Mouse (Mus musculus) liver, embryonic 11.5 days (tissue): ENCODE results near the gene Cwc22. TPM values are rescaled to one million over a fixed set of nuclear protein-coding genes. Genes with fewer than 3 reads are reported as not detected.

Experiments
- ATAC-seq: fragments of 200-750 bp; cut with Nextera tagmentation; replicated peaks from 2 replicates; pipeline ENCODE4 v1.8.0; 2017; ENCODE audit warnings: moderate number of reproducible peaks, mild to moderate bottlenecking, moderate TSS enrichment, moderate library complexity; ENCODE audit not compliant: low FRiP score
- DNase-seq: peaks from one replicate; pipeline ENCODE4 v3.0.0-alpha.2; 2017; ENCODE audit warnings: low spot score
- H3K27ac ChIP-seq: fragments of 300-500 bp; sonication (generic); 2 replicates; pipeline ENCODE4 v1.5.1; 2014; ENCODE audit warnings: mild to moderate bottlenecking, low read depth, low read length, control low read depth
- H3K27me3 ChIP-seq: fragments of 300-500 bp; sonication (generic); replicated peaks from 2 replicates; pipeline ENCODE4 v1.6.1; 2014; ENCODE audit warnings: low read length, mixed read lengths; ENCODE audit not compliant: control insufficient read depth, insufficient read depth
- H3K36me3 ChIP-seq: fragments of 300-500 bp; sonication (generic); 2 replicates; pipeline ENCODE4 v1.6.1; 2014; ENCODE audit warnings: mild to moderate bottlenecking, low read length, moderate library complexity, mixed read lengths; ENCODE audit not compliant: control insufficient read depth, insufficient read depth
- H3K4me1 ChIP-seq: fragments of 300-500 bp; sonication (generic); replicated peaks from 2 replicates; pipeline ENCODE4 v1.6.1; 2014; ENCODE audit warnings: low read length, mixed read lengths; ENCODE audit not compliant: control insufficient read depth, insufficient read depth
- H3K4me2 ChIP-seq: fragments of 300-500 bp; sonication (generic); 2 replicates; pipeline ENCODE4 v1.6.1; 2014; ENCODE audit warnings: mild to moderate bottlenecking, control low read depth, moderate library complexity
- H3K4me3 ChIP-seq: fragments of 300-500 bp; sonication (generic); 2 replicates; pipeline ENCODE4 v1.5.1; 2014; ENCODE audit warnings: low read depth, low read length, control low read depth
- H3K9ac ChIP-seq: fragments of 300-500 bp; sonication (generic); 2 replicates; pipeline ENCODE4 v1.6.1; 2014; ENCODE audit warnings: low read depth, low read length, control low read depth
- H3K9me3 ChIP-seq: fragments of 300-500 bp; sonication (generic); 2 replicates; pipeline ENCODE4 v1.6.1; 2016; ENCODE audit warnings: low read length, inconsistent platforms, mixed read lengths; ENCODE audit not compliant: control insufficient read depth
- WGBS: fragments of 180-500 bp; shearing (Covaris S2); extraction: QIAGEN DNeasy Blood & Tissue Kit; methylation state at CpG from one replicate; pipeline ENCODE4 v1.1.7; 2014; 5-methylcytosine and 5-hydroxymethylcytosine counted together
- polyA plus RNA-seq: library from polyadenylated mRNA; unstranded; fragments of >200 nt; fragmentation: Nextera tagmentation; extraction: Ambion mirVana; gene quantifications from 2 replicates; pipeline ENCODE4 v1.2.1, GENCODE M21; 2014

The Cwc22 gene
- polyA plus RNA-seq, 1 experiment from 2014 or later: 35.1 TPM

DNA sequence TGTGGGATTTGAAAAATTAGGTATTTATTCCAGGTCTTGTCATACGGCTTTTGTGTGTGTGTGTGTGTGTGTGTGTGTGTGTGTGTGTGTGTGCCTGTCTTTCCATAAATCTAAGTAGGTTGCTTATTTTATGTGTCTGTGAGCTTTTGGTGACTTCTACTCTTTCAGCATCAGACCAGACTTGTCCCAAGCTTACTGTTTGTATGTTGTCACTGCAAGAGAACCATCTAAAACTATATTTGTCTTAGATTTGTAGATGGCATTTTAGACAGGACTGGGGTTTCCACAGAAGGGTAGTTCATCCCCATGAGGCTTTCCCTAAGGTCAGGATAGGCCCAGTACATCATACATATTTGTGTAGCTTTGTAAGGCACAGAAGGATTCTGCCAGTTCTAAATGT is 13.2 kb upstream of the Cwc22 start:
- H3K4me2 ChIP-seq: no peak overlapping the region
- no peaks in the 10 kb centered on the region for H3K36me3 ChIP-seq
- H3K9me3 ChIP-seq: no peaks in the 10 kb centered on the region
- H3K4me3 ChIP-seq: no peak overlapping the region
- ATAC-seq (no peak), DNase-seq (no peak)
- no peak overlapping the region for H3K9ac ChIP-seq
- no peaks in the 10 kb centered on the region for H3K27me3 ChIP-seq
- 81% methylated on average over 1 of the region's 1 CpGs for WGBS
- H3K4me1 ChIP-seq: no peaks in the 10 kb centered on the region
- no peak overlapping the region for H3K27ac ChIP-seq

DNA sequence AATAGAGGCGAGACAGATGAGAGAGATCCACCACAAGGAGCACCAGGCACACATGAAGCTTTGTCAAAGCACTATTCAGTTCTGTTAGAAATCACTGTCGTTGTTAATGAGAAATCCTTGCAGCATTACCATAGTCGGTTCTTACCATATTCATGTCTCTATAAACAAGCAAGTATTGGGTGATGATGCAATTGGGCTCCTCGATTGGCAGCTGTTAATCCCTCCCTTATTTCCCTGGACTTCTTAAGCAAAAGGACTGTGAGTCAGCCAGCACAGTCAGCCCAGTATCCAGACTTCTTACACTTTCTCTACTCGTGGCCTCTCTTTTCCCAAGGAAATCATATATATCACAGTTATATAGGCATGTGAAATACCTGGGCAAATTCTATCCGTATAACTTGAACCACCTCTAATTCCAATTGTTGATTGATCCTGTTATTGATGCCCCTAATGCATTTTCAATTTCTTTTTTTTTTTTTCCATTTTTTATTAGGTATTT is 5.3 kb upstream of the Cwc22 start:
- Histone ChIP-seq H3K27me3 (no peaks in the 10 kb centered on the region), H3K4me1 (no peaks in the 10 kb centered on the region), H3K4me3 (no peak overlapping the region), H3K9ac (no peak overlapping the region), H3K36me3 (no peaks in the 10 kb centered on the region), H3K9me3 (no peaks in the 10 kb centered on the region), H3K4me2 (no peak overlapping the region), H3K27ac (no peak overlapping the region)
- DNase-seq (no peak), ATAC-seq (no peak)
- WGBS: 82% methylated on average over 6 of the region's 6 CpGs

DNA sequence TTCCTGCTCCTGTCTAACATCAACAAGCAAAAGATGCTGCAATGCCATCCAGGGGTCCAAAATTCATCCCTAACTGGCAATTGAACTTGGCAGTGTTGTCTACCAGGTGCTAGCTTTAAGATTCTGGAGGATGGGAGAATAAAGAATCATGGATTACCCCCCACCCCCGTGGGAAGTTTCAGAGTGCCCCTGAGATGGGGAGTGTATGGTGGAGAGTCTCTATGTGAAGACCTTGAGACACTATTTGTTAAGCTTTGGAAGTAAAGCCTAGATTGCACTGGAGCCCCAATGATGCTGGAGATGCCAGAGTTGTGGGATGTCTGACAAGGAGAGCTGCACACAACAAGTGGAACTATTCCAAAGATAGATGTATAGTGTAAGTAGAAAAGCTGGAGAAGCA is 3.9 kb upstream of the Cwc22 start:
- no peaks in the 10 kb centered on the region for H3K27me3 ChIP-seq
- WGBS: 61% methylated on average over 1 of the region's 1 CpGs

DNA sequence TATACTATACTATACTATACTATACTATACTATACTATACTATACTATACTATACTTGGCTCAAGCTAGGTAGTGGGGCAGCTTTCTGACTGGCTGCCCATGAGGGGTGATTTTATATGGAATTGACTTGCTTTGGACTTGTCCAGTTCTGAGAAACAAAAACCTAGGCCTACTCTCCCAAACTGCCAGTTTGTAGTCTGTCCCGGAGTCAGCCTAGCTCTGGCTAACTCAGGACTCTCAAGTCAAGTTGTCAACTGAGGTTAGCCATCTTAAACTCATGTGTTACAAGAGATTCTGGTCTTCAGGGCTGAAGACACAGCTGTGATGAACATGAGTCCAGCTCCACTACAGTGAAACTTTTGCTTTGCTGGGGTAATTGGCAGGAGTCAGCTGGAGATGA is 3.3 kb upstream of the Cwc22 start:
- WGBS: 80% methylated on average over 1 of the region's 1 CpGs

More for the DNA sequence above, 3.9 kb upstream of the Cwc22 start:
- no peak for ATAC-seq
- Histone ChIP-seq H3K9ac (no peak overlapping the region), H3K4me3 (no peak overlapping the region), H3K9me3 (no peaks in the 10 kb centered on the region), H3K27ac (no peak overlapping the region), H3K36me3 (no peaks in the 10 kb centered on the region), H3K4me2 (no peak overlapping the region), H3K4me1 (no peaks in the 10 kb centered on the region)
- no peak for DNase-seq

DNA sequence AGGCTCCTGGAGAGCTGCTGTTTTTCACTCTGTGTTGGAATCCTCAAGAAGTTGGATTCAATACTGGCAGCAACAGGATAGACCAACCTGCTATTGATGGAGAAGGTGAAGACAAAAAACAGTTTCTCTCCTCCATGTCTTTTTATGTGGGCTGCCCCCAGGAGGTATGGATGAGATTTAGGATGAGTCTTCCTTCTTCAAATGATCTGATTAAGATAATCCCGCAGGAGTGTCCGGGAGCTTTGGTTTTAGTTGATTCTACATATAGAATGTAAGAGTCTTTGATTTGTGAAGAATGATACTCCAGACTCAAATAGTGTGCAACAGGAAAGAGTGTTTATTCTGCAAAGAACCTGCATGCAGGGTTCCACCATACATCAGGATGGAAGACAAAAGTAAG is 2.7 kb upstream of the Cwc22 start:
- ATAC-seq (no peak), DNase-seq (no peak)
- Histone ChIP-seq H3K36me3 (no peaks in the 10 kb centered on the region), H3K4me2 (no peak overlapping the region), H3K4me3 (no peak overlapping the region), H3K9me3 (no peaks in the 10 kb centered on the region), H3K9ac (no peak overlapping the region), H3K4me1 (peaks cover 3% of the 10 kb centered on the region), H3K27ac (no peak overlapping the region), H3K27me3 (no peaks in the 10 kb centered on the region)
- 82% methylated on average over 2 of the region's 2 CpGs for WGBS

More for the DNA sequence above, 3.3 kb upstream of the Cwc22 start:
- H3K9ac ChIP-seq: no peak overlapping the region
- no peak overlapping the region for H3K4me2 ChIP-seq
- DNase-seq: no peak
- H3K36me3 ChIP-seq: no peaks in the 10 kb centered on the region
- peaks cover 3% of the 10 kb centered on the region for H3K4me1 ChIP-seq
- no peak overlapping the region for H3K4me3 ChIP-seq
- H3K9me3 ChIP-seq: no peaks in the 10 kb centered on the region
- ATAC-seq: no peak
- no peaks in the 10 kb centered on the region for H3K27me3 ChIP-seq
- H3K27ac ChIP-seq: no peak overlapping the region

DNA sequence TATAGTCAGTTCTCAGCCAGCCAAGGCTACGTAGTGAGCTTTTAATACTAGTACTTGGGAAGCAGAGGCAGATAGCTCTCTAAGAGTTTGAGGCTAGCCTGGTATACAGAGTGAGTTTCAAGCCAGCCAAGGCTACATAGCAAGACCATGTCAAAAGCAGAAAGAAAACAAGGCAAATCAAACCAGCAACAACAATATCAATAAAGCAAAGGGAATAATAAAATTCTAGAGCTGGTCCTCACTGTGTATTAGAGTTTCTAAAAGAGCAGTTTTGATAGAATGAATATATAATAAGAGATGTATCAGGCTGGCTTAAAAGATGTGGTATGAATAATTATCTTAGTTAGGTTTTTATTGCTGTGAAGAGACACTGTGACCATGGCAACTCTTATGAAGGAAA is 2.0 kb upstream of the Cwc22 start:
- Histone ChIP-seq H3K9ac (no peak overlapping the region), H3K4me2 (no peak overlapping the region), H3K27me3 (no peaks in the 10 kb centered on the region), H3K4me1 (peaks cover 3% of the 10 kb centered on the region), H3K27ac (no peak overlapping the region), H3K36me3 (0 out of 2 replicates have a peak, but pooled peaks cover 2% of the 10 kb centered on the region), H3K9me3 (no peaks in the 10 kb centered on the region), H3K4me3 (no peak overlapping the region)
- WGBS: 69% methylated on average over 1 of the region's 1 CpGs
- ATAC-seq: no peak
- no peak for DNase-seq

DNA sequence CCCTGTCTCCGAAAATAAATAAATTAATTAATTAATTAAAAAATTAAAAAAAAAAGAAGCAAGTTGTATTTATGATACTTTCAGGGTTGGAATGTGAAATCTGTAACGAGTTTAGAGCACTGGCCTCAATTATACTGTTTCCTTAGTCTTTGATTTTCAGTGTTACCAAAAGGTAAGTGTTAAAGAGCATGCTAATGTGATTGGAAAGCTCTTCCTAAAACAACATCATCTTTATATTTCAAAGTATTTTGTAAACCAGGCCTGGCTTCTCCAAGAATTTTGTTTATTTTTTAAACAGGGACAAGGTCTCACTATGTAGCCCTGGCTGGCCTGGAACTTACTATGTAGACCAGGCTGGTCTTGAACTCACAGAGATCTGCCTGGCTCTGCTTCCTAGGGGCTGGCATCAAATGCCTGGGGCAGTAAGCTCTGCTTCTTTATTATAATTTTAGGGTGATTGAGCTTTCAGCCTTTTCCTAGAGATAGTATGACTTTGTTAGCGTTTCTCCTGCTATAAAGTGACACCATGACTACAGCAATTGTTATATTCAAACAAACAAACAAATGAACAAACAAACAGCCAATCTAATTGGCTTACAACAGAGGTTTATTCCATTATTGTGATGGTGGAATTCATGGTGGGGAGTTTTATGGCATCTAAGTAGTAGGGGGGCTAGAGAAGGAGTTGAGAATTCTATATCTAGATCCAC is 1.1 kb upstream of the Cwc22 start:
- Histone ChIP-seq H3K36me3 (0 out of 2 replicates have a peak, but pooled peaks cover 2% of the 10 kb centered on the region), H3K9me3 (no peaks in the 10 kb centered on the region), H3K9ac (no peak overlapping the region), H3K27me3 (no peaks in the 10 kb centered on the region), H3K27ac (no peak overlapping the region), H3K4me2 (no peak overlapping the region), H3K4me1 (peaks cover 3% of the 10 kb centered on the region), H3K4me3 (no peak overlapping the region)
- 64% methylated on average over 3 of the region's 3 CpGs for WGBS
- ATAC-seq (no peak), DNase-seq (no peak)

DNA sequence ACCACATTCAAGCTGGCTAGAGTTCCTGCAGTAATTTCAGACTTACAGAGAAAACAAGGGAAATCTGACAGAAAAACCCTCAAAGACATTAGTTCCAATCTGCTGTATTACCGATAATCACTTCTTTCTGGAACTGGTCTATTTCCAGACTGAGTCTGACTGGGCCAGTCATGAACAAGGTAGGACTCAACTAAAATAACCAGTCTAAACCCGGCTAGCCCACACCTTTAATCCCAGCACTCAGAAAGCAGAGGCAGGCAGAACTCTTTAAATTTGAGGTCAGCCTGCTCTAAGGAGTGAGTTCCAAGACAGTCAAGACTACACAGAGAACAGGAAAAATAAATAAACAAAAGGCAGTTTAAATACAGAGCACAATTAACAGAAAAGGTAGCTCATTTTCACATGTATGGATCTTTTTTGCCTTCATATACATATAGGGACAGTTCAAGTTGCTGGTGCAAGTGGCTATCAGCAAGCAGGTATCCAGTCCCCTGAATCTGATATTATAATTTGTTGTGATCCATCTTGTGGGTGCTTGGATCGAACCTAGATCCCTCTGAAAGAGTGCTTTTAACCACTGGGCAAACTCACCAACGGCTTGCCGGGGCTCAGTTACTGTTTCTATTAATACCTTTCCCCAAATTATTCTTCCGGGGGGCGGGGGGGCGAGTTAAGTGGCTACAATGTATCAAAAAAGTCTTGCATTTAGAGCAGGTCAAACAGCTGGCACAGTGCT is 1.1 kb downstream of the Cwc22 start:
- 39% methylated on average over 8 of the region's 8 CpGs for WGBS
- ATAC-seq: no peak
- Histone ChIP-seq H3K9ac (peak overlapping the region; percentile 85), H3K4me1 (peaks cover 3% of the 10 kb centered on the region), H3K4me2 (peak overlapping the region; percentile 64), H3K36me3 (0 out of 2 replicates have a peak, but pooled peaks cover 2% of the 10 kb centered on the region), H3K4me3 (peak overlapping the region; percentile 71), H3K27ac (no peak overlapping the region), H3K27me3 (no peaks in the 10 kb centered on the region), H3K9me3 (no peaks in the 10 kb centered on the region)
- DNase-seq: no peak
